Mouse (Mus musculus) testis, postnatal 10 days (tissue): ENCODE results near the gene Tbcel.

Experiments used
- DNase-seq: peaks from one replicate; pipeline ENCODE4 v3.0.0; 2021; ENCODE audit warnings: low spot score

Gene Tbcel

GRCm38 (mm10) chr9:42382628-42383347 lies 124.8 kb downstream of the Tbcel start:
- DNase-seq: no peak

DNA sequence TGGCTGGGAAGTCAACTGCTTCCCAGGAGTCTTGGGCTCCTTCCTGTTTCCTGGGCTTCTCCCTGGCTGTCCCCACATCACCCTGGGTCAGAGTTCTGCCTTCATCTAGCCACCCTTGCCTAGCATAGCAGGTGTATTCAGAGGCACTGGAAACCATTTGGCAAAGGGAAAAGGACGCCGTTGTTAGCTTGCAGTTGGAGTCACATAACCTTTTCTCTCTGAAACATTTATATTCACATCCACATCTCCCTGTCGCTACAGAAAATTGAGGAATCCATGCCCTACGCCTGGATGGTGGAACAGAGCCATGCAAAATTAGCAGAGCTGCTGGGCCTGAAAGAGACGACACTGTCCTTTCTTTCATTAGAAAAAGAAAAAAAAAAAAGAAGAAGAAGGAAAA lies 125.5 kb downstream of the Tbcel start:
- no peak for DNase-seq

DNA sequence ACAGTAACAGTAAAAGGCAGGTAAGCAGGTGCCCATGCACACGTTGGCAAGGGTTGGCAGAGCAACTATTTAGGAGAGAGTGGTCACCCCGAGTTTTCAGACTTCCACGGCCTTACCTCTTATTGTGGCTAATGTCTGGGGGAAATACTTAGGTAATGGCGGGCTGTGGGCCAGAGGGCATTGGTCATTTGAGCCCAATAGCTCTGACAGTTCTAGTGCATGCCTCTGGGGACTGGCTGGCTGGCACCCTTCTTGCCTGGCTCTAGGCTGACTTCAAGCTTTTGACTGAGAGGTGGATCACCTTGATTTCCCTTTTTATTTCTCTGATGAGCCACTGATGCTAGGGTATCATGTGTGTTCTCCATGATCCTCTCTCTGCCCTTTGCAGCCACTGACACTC lies 129.5 kb downstream of the Tbcel start:
- DNase-seq: no peak

GRCm38 (mm10) chr9:42377656-42378055 lies 130.0 kb downstream of the Tbcel start:
- no peak for DNase-seq

GRCm38 (mm10) chr9:42371670-42372368 lies 135.8 kb downstream of the Tbcel start:
- no peak for DNase-seq
